Mouse (Mus musculus): ENCODE data around the gene Pip5k1c.

DNA sequence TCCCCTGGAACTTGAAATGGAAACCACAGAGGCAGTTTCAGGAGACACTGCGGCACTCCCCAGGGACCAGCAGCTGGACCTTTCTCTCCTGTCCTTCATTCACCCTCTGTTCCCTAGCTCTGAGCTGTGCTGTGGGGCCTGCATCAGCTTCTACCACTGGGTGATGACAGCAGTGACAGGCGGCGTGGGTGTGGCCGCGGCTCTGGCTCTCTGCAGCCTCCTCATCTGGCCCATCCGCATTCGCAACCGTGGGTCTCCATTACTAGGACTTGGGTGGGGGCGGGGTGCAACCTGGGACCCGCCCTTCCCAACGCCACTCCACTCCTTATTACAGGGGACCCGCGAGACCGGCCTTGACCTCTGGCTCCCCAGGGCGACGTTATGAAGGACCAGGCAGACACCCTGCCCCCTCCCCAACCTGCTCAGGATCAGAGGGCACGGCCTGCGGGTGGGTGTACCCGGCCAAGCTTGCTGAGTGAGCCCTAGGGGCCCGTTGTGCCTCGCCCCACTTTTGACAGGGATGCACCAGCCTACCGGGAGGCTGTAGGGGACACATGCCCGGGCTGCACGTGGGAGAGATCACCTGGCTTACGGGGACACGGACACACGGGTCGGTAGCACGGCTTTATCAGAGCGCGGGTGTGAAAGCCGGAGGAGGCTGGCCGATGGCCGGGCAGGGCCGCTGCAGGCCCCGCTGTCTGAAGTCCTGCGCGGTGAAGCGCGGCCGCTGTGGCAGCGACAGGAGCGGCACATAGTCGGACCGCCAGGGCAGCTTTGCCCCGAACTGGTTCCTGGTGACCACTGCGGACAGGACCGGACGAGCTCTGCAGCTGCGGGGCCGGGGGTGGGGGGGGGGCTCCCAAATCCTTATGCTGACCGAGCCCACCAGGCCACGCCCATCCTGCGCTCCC, 70.9 kb downstream of the Pip5k1c start:
- TF ChIP-seq POLR2A (IDR thresholded peaks at IDR 0.05; ENCODE audit: control insufficient read depth, extremely low read depth, insufficient read depth, low read length, poor library complexity) = no peak
- no peak for TF ChIP-seq CTCF (IDR thresholded peaks at IDR 0.05; ENCODE audit: borderline replicate concordance, control insufficient read depth, extremely low read depth, insufficient read depth, low read length, poor library complexity)
